Mouse (Mus musculus): Measurements from ENCODE around the gene Rars2.

- TF ChIP-seq POLR2A (IDR thresholded peaks at IDR 0.05; ENCODE audit: borderline replicate concordance, low read depth, low read length) (no peak), CTCF (IDR thresholded peaks at IDR 0.05; ENCODE audit: low read depth, low read length) (no peak)
Measured at GRCm38 (mm10) chr4:34656101-34656500, 41.3 kb downstream of the Rars2 start.
